Mouse (Mus musculus): Measurements from ENCODE around the gene Trip13. TPM values are rescaled to one million over a fixed set of nuclear protein-coding genes. Genes with fewer than 3 reads are reported as not detected.

Trip13 gene
- polyA plus RNA-seq (2015; fragmentation: Nextera tagmentation; extraction: Ambion mirVana) = 2.4 and 4.1 TPM in 2 replicates

DNA sequence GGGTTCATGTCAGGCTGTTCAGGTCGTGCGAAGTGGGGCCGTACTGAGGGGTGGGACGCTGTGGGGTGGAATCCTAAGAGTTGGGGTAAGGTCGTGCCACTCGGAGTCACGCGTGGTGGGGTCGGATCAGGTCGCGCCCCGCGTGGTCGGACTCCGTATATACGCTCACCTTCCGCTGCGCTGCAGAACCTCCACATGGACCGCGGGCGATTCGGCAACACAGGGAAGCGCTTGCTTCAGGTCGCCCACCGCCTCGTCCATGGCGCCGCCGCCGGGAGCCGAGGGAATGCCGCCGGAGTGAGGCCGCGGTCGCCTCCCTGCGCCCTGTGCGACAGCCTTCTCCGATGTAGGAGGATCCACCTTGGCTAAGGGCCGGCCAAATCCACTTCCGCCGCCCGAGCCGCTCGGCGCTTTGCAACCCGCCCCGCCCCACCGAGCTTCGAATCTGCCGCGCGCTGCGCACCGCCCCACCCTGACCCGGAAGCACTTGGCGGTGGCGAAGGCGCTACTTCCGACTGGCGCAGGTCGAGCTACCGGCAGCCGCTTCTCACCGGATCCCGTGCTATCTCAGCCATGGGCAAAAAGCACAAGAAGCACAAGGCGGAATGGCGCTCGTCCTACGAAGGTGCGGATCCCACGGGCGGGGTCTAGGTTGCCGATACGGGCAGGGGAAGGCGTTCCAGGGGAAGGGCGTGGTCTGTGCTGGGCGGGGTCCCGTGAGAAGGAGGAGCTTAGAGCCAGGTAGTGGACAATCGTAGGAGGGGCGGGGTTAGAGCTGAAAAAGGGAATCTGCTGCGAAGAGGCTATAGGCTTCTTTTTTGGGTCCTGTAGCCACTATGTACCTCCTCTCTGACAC, at the start of gene Trip13, which contains the start of gene Brd9:
Trip13 (minus strand) TSS at position 464 of the 856 bp plus-strand sequence.
Brd9 (plus strand) TSS at position 491 of the 856 bp plus-strand sequence.
- no peaks in the 10 kb centered on the region for H3K9me3 ChIP-seq (ENCODE audit: low read length)
- TF ChIP-seq CTCF (IDR thresholded peaks at IDR 0.05) (peak; percentile 12; the same call in 1 of the 2 replicates), EP300 (IDR thresholded peaks at IDR 0.05) (no peak)
- H3K27me3 ChIP-seq (replicated peaks; ENCODE audit: insufficient read depth, low read length) = no peaks in the 10 kb centered on the region
- peak within 1 kb of the TSS; percentile 76 for H3K4me2 ChIP-seq (replicated peaks; ENCODE audit: low read depth, low read length)
- H3K4me3 ChIP-seq (ENCODE audit: low read depth, low read length) = peak within 1 kb of the TSS; percentile 74
- under 1% methylated on average over 71 of the region's 82 CpGs for WGBS
- DNase-seq (ENCODE audit: low spot score) (peak; percentile 94), ATAC-seq (peak; percentile 98)
- no peaks in the 10 kb centered on the region for H3K4me1 ChIP-seq (ENCODE audit: insufficient read depth, low read depth, low read length)
- H3K9ac ChIP-seq (replicated peaks; ENCODE audit: low read depth) = peak within 1 kb of the TSS; percentile 63
- H3K36me3 ChIP-seq (ENCODE audit: insufficient read depth, low read length) = peaks cover 12% of the 10 kb centered on the region
- peak within 1 kb of the TSS; percentile 90 for H3K27ac ChIP-seq (ENCODE audit: low read length)

GRCm38 (mm10) chr13:73976935-73977334, 39.4 kb upstream of the Trip13 start:
- ATAC-seq = no peak
- H3K9me3 ChIP-seq (ENCODE audit: low read length) = no peaks in the 10 kb centered on the region

DNA sequence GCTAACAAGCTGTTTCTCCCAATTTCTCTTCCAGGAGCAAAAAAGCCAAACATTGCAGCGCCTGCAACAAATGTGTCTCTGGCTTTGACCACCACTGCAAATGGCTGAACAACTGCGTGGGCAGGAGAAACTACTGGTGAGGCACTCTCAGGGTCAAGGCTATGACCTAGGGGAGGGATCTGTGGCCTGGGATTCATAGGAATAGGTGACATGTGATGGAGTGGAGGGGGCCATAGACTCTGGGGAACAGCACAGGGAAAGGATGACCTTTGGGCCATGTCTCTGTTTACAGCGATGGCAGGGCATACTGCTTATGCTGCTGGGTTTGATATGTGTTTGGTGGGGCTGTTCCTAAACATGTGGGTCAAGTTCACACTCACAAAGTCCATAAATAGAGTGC, 36.9 kb upstream of the Trip13 start:
- H3K27ac ChIP-seq (ENCODE audit: low read length) = no peak overlapping the region
- no peak overlapping the region for H3K9ac ChIP-seq (replicated peaks; ENCODE audit: low read depth)
- no peaks in the 10 kb centered on the region for H3K4me1 ChIP-seq (ENCODE audit: insufficient read depth, low read depth, low read length)
- no peaks in the 10 kb centered on the region for H3K36me3 ChIP-seq (ENCODE audit: insufficient read depth, low read length)
- DNase-seq (ENCODE audit: low spot score) = peak; percentile 37
- no peak overlapping the region for H3K4me3 ChIP-seq (ENCODE audit: low read depth, low read length)
- H3K9me3 ChIP-seq (ENCODE audit: low read length) = no peaks in the 10 kb centered on the region
- WGBS = 80% methylated on average over 3 of the region's 3 CpGs
- H3K27me3 ChIP-seq (replicated peaks; ENCODE audit: insufficient read depth, low read length) = no peaks in the 10 kb centered on the region
- TF ChIP-seq EP300 (IDR thresholded peaks at IDR 0.05) (no peak), CTCF (IDR thresholded peaks at IDR 0.05) (no peak)
- 0 out of 2 replicates have a peak, but pooled peaks have one; percentile 4 for ATAC-seq
- no peak overlapping the region for H3K4me2 ChIP-seq (replicated peaks; ENCODE audit: low read depth, low read length)

More at GRCm38 (mm10) chr13:73976935-73977334, 39.4 kb upstream of the Trip13 start:
- Histone ChIP-seq H3K4me1 (ENCODE audit: insufficient read depth, low read depth, low read length) (no peaks in the 10 kb centered on the region), H3K27me3 (replicated peaks; ENCODE audit: insufficient read depth, low read length) (no peaks in the 10 kb centered on the region), H3K9ac (replicated peaks; ENCODE audit: low read depth) (no peak overlapping the region), H3K4me3 (ENCODE audit: low read depth, low read length) (no peak overlapping the region), H3K27ac (ENCODE audit: low read length) (no peak overlapping the region), H3K4me2 (replicated peaks; ENCODE audit: low read depth, low read length) (no peak overlapping the region), H3K36me3 (ENCODE audit: insufficient read depth, low read length) (no peaks in the 10 kb centered on the region)
- WGBS = 84% methylated on average over 5 of the region's 5 CpGs
- TF ChIP-seq CTCF (IDR thresholded peaks at IDR 0.05) (no peak), EP300 (IDR thresholded peaks at IDR 0.05) (no peak)
- no peak for DNase-seq (ENCODE audit: low spot score)

GRCm38 (mm10) chr13:73970545-73971448, 33.2 kb upstream of the Trip13 start:
- Histone ChIP-seq H3K9me3 (ENCODE audit: low read length) (no peaks in the 10 kb centered on the region), H3K27me3 (replicated peaks; ENCODE audit: insufficient read depth, low read length) (no peaks in the 10 kb centered on the region), H3K36me3 (ENCODE audit: insufficient read depth, low read length) (no peaks in the 10 kb centered on the region), H3K27ac (ENCODE audit: low read length) (peak overlapping the region; percentile 77), H3K4me1 (ENCODE audit: insufficient read depth, low read depth, low read length) (no peaks in the 10 kb centered on the region), H3K9ac (replicated peaks; ENCODE audit: low read depth) (no peak overlapping the region), H3K4me2 (replicated peaks; ENCODE audit: low read depth, low read length) (peak overlapping the region; percentile 38), H3K4me3 (ENCODE audit: low read depth, low read length) (no peak overlapping the region)
- WGBS = 16% methylated on average over 12 of the region's 12 CpGs
- ATAC-seq (peak; percentile 97), DNase-seq (ENCODE audit: low spot score) (peak; percentile 96)
- TF ChIP-seq CTCF (IDR thresholded peaks at IDR 0.05) (peak; percentile 89), EP300 (IDR thresholded peaks at IDR 0.05) (peak; percentile 97)

DNA sequence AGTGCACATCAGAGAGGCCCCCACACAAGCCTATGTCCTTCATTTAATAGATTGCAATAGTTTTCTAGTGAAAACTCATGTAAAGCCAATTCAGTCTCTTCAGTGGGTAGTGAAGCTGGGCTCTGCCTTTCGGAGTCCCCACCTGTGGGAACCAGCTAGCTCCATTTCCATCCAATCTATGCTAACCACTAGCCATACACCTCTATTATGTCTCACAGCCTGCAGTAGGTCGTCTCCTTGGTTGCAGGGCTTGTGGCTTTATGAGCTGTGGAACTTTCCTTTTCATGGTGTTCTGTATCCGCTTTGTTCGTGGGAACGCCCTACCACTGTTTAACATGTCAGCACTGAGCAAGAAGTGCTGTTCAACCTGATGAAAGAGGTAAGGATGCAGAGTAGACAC, 26.0 kb upstream of the Trip13 start, which contains the start of gene Zdhhc11:
Zdhhc11 (plus strand) TSS at position 301 of the 400 bp plus-strand sequence.
- TF ChIP-seq CTCF (IDR thresholded peaks at IDR 0.05) = no peak
- TF ChIP-seq EP300 (IDR thresholded peaks at IDR 0.05) = no peak
- ATAC-seq (no peak), DNase-seq (ENCODE audit: low spot score) (no peak)
- Histone ChIP-seq H3K36me3 (ENCODE audit: insufficient read depth, low read length) (peaks cover 25% of the 10 kb centered on the region), H3K9me3 (ENCODE audit: low read length) (no peaks in the 10 kb centered on the region), H3K4me1 (ENCODE audit: insufficient read depth, low read depth, low read length) (no peaks in the 10 kb centered on the region), H3K27me3 (replicated peaks; ENCODE audit: insufficient read depth, low read length) (no peaks in the 10 kb centered on the region), H3K4me3 (ENCODE audit: low read depth, low read length) (no peak within 1 kb of the TSS), H3K4me2 (replicated peaks; ENCODE audit: low read depth, low read length) (no peak within 1 kb of the TSS), H3K27ac (ENCODE audit: low read length) (no peak within 1 kb of the TSS), H3K9ac (replicated peaks; ENCODE audit: low read depth) (no peak within 1 kb of the TSS)
- WGBS = 87% methylated on average over 5 of the region's 5 CpGs

Data from lung, postnatal 0 days (tissue).